Mouse (Mus musculus) right cerebral cortex, postnatal 36 days (tissue): ENCODE data around the gene Apbb1.

ENCODE experiments used
- DNase-seq, 2 experiments: peaks; one replicate each; pipeline ENCODE4 v3.0.0; 2022; ENCODE audit warnings: low spot score in 2 of 2, mixed read lengths in 1 of 2

The Apbb1 gene

GRCm38 (mm10) chr7:105581094-105581703 is at the start of gene Apbb1:
Gene Apbb1, minus strand, starts transcription at chr7:105581653.
- peak; percentile 68 to 78 for DNase-seq

- no peak for DNase-seq
Measured at GRCm38 (mm10) chr7:105628633-105629032, 47.2 kb upstream of the Apbb1 start.

GRCm38 (mm10) chr7:105625397-105625796 is 43.9 kb upstream of the Apbb1 start:
- DNase-seq, result no peak

- DNase-seq, result no peak
Measured at GRCm38 (mm10) chr7:105621646-105622292, 40.3 kb upstream of the Apbb1 start.

GRCm38 (mm10) chr7:105621053-105621452 is 39.6 kb upstream of the Apbb1 start:
- DNase-seq, result peak in 1 of 2 experiments; percentile 49

GRCm38 (mm10) chr7:105619701-105620100 is 38.2 kb upstream of the Apbb1 start:
- DNase-seq, result no peak

- no peak for DNase-seq
Measured at GRCm38 (mm10) chr7:105617810-105618209, 36.4 kb upstream of the Apbb1 start.

GRCm38 (mm10) chr7:105616561-105616960 is 35.1 kb upstream of the Apbb1 start:
- DNase-seq, result no peak

- no peak for DNase-seq
Measured at GRCm38 (mm10) chr7:105615720-105616119, 34.3 kb upstream of the Apbb1 start.

- DNase-seq, result no peak
Measured at GRCm38 (mm10) chr7:105614400-105614799, 32.9 kb upstream of the Apbb1 start.

GRCm38 (mm10) chr7:105611767-105612166 is 30.3 kb upstream of the Apbb1 start:
- no peak for DNase-seq

GRCm38 (mm10) chr7:105608467-105608866 is 27.0 kb upstream of the Apbb1 start:
- DNase-seq, result no peak

GRCm38 (mm10) chr7:105602860-105603623 is 21.6 kb upstream of the Apbb1 start:
- peak; percentile 37 to 46 for DNase-seq

- no peak for DNase-seq
Measured at GRCm38 (mm10) chr7:105590097-105590496, 8.6 kb upstream of the Apbb1 start.

GRCm38 (mm10) chr7:105588325-105588912 is 7.0 kb upstream of the Apbb1 start:
- no peak for DNase-seq

- no peak for DNase-seq
Measured at GRCm38 (mm10) chr7:105581959-105582358, 506 bp upstream of the Apbb1 start.

GRCm38 (mm10) chr7:105580627-105581089 is 795 bp downstream of the Apbb1 start:
- no peak for DNase-seq

GRCm38 (mm10) chr7:105578481-105578880 is 3.0 kb downstream of the Apbb1 start:
- no peak for DNase-seq

- no peak for DNase-seq
Measured at GRCm38 (mm10) chr7:105577377-105577871, 4.0 kb downstream of the Apbb1 start.

GRCm38 (mm10) chr7:105576166-105576748 is 5.2 kb downstream of the Apbb1 start:
- no peak for DNase-seq

GRCm38 (mm10) chr7:105574537-105574936 is 6.9 kb downstream of the Apbb1 start:
- DNase-seq, result no peak

GRCm38 (mm10) chr7:105572949-105573348 is 8.5 kb downstream of the Apbb1 start:
- peak in 1 of 2 experiments; percentile 61 for DNase-seq
